Mouse (Mus musculus) MEL (cell line): ENCODE measurements around the gene Fam192a. TPM values are rescaled to one million over a fixed set of nuclear protein-coding genes. Genes with fewer than 3 reads are reported as not detected.

Experiments used
- DNase-seq: peaks from one replicate; pipeline ENCODE4 v3.0.0; 2011; ENCODE audit warnings: low read depth, low spot score
- H3K27ac ChIP-seq: 2 replicates; pipeline ENCODE4 v1.5.1; 2012; ENCODE audit warnings: low read depth, mild to moderate bottlenecking, control low read depth, low read length, moderate library complexity; ENCODE audit not compliant: control insufficient read depth
- H3K27me3 ChIP-seq, 2 experiments: fragments of 150-350 bp in 1 of 2; sonication (generic) in 1 of 2; 2 replicates each; pipeline ENCODE4 v1.6.1; 2012; ENCODE audit warnings: low read length in 2 of 2, mild to moderate bottlenecking in 2 of 2, improper control_type of control experiment in 1 of 2, moderate library complexity in 1 of 2; ENCODE audit not compliant: insufficient read depth in 2 of 2, control insufficient read depth in 1 of 2
- H3K36me3 ChIP-seq, 2 experiments: 2 replicates each; pipeline ENCODE4 v1.6.1; 2012 to 2014; ENCODE audit warnings: low read length in 2 of 2, improper control_type of control experiment in 1 of 2, inconsistent platforms in 1 of 2, mild to moderate bottlenecking in 1 of 2; ENCODE audit not compliant: insufficient read depth in 2 of 2, control insufficient read depth in 1 of 2
- H3K4me1 ChIP-seq, 2 experiments: fragments of 150-350 bp in 1 of 2; sonication (generic) in 1 of 2; 2 replicates each; pipeline ENCODE4 v1.6.1; 2012; ENCODE audit warnings: low read length in 2 of 2, improper control_type of control experiment in 1 of 2, mild to moderate bottlenecking in 1 of 2; ENCODE audit not compliant: insufficient read depth in 2 of 2, control insufficient read depth in 1 of 2
- H3K4me3 ChIP-seq, 2 experiments: fragments of 150-350 bp in 1 of 2; sonication (generic) in 1 of 2; 2 replicates each; pipeline ENCODE4 v1.5.1; 2012; ENCODE audit warnings: low read depth in 2 of 2, low read length in 2 of 2, mild to moderate bottlenecking in 2 of 2, moderate library complexity in 2 of 2, control low read depth in 1 of 2, improper control_type of control experiment in 1 of 2; ENCODE audit not compliant: control insufficient read depth in 1 of 2, insufficient read depth in 1 of 2
- H3K79me2 ChIP-seq: 2 replicates; pipeline ENCODE4 v1.6.1; 2012; ENCODE audit warnings: mild to moderate bottlenecking, low read length, moderate library complexity; ENCODE audit not compliant: control insufficient read depth, poor library complexity, insufficient read depth
- H3K9ac ChIP-seq: 2 replicates; pipeline ENCODE4 v1.6.1; 2012; ENCODE audit warnings: low read depth, mild to moderate bottlenecking, control low read depth, low read length, moderate library complexity; ENCODE audit not compliant: control insufficient read depth, poor library complexity, severe bottlenecking
- H3K9me3 ChIP-seq: fragments of 150-350 bp; sonication (generic); replicated peaks from 2 replicates; pipeline ENCODE4 v1.6.1; 2012; ENCODE audit warnings: mild to moderate bottlenecking, low read length, improper control_type of control experiment, moderate library complexity; ENCODE audit not compliant: insufficient read depth
- BHLHE40 ChIP-seq: IDR thresholded peaks from 2 replicates; pipeline ENCODE4 v1.6.1; 2012; ENCODE audit warnings: low read depth, mild to moderate bottlenecking, inconsistent platforms, low read length, improper control_type of control experiment, borderline replicate concordance
- CTCF ChIP-seq, 3 experiments: IDR thresholded peaks in 2 of 3; conservative IDR thresholded peaks in 1 of 3; 2 replicates each; pipeline ENCODE4 v1.5.1; 2011 to 2012; ENCODE audit warnings: low read length in 3 of 3, low read depth in 2 of 3, mild to moderate bottlenecking in 2 of 3, improper control_type of control experiment in 1 of 3, inconsistent platforms in 1 of 3, mixed read lengths in 1 of 3, moderate library complexity in 1 of 3; ENCODE audit not compliant: control insufficient read depth in 1 of 3, insufficient read depth in 1 of 3, poor library complexity in 1 of 3, severe bottlenecking in 1 of 3
- E2F4 ChIP-seq: IDR thresholded peaks from 2 replicates; pipeline ENCODE4 v1.6.1; 2011; ENCODE audit warnings: low read depth, low read length, improper control_type of control experiment, borderline replicate concordance
- ELF1 ChIP-seq: IDR thresholded peaks from 2 replicates; pipeline ENCODE4 v1.6.1; 2014; ENCODE audit warnings: low read depth, mild to moderate bottlenecking, inconsistent platforms, low read length, improper control_type of control experiment, moderate library complexity
- EP300 ChIP-seq, 2 experiments: IDR thresholded peaks; 2 replicates each; pipeline ENCODE4 v1.6.1; 2011; ENCODE audit warnings: improper control_type of control experiment in 2 of 2, low read length in 2 of 2, low read depth in 1 of 2, mild to moderate bottlenecking in 1 of 2
- ETS1 ChIP-seq: IDR thresholded peaks from 2 replicates; pipeline ENCODE4 v1.6.1; 2012; ENCODE audit warnings: low read depth, mild to moderate bottlenecking, inconsistent platforms, low read length, improper control_type of control experiment, moderate library complexity
- JUND ChIP-seq: IDR thresholded peaks from 2 replicates; pipeline ENCODE4 v1.6.1; 2011; ENCODE audit warnings: low read depth, mild to moderate bottlenecking, improper control_type of control experiment, low read length
- KAT2A ChIP-seq: conservative IDR thresholded peaks from 2 replicates; pipeline ENCODE4 v1.6.1; 2012; ENCODE audit warnings: low read depth, low read length, improper control_type of control experiment, inconsistent platforms
- MAFK ChIP-seq: IDR thresholded peaks from 2 replicates; pipeline ENCODE4 v1.6.1; 2011; ENCODE audit warnings: low read depth, mild to moderate bottlenecking, low read length, improper control_type of control experiment, borderline replicate concordance
- MAX ChIP-seq: IDR thresholded peaks from 2 replicates; pipeline ENCODE4 v1.6.1; 2011; ENCODE audit warnings: low read length, improper control_type of control experiment
- MXI1 ChIP-seq: IDR thresholded peaks from 2 replicates; pipeline ENCODE4 v1.6.1; 2011; ENCODE audit warnings: mild to moderate bottlenecking, low read depth, low read length, improper control_type of control experiment
- MYC ChIP-seq: IDR thresholded peaks from 2 replicates; pipeline ENCODE4 v1.6.1; 2011; ENCODE audit warnings: low read depth, mild to moderate bottlenecking, low read length, improper control_type of control experiment, moderate library complexity
- POLR2A ChIP-seq, 2 experiments: IDR thresholded peaks; 2 replicates each; pipeline ENCODE4 v1.6.1; 2011 to 2012; ENCODE audit warnings: low read length in 2 of 2, mild to moderate bottlenecking in 2 of 2, control low read depth in 1 of 2, improper control_type of control experiment in 1 of 2, low read depth in 1 of 2, moderate library complexity in 1 of 2; ENCODE audit not compliant: control insufficient read depth in 1 of 2, insufficient read depth in 1 of 2, poor library complexity in 1 of 2
- RCOR1 ChIP-seq: IDR thresholded peaks from 2 replicates; pipeline ENCODE4 v1.6.1; 2012; ENCODE audit warnings: low read depth, mild to moderate bottlenecking, inconsistent platforms, low read length, improper control_type of control experiment
- SIN3A ChIP-seq: IDR thresholded peaks from 2 replicates; pipeline ENCODE4 v1.6.1; 2012; ENCODE audit warnings: low read length, improper control_type of control experiment, inconsistent platforms
- TBP ChIP-seq: IDR thresholded peaks from 2 replicates; pipeline ENCODE4 v1.8.0; 2011; ENCODE audit warnings: low read depth, low read length, improper control_type of control experiment
- TCF12 ChIP-seq: IDR thresholded peaks from 2 replicates; pipeline ENCODE4 v1.6.1; 2014; ENCODE audit warnings: low read depth, mild to moderate bottlenecking, inconsistent platforms, low read length, improper control_type of control experiment, moderate library complexity
- polyA plus RNA-seq, 2 experiments: library from polyadenylated mRNA; stranded (reverse) in 1 of 2; unstranded in 1 of 2; fragments of >175 nt in 1 of 2; fragments of >200 nt in 1 of 2; gene quantifications; 2 replicates each; pipeline versions ENCODE4 v1.2.1 to v1.2.4; 2012; ENCODE audit warnings: low replicate concordance in 2 of 2, low read depth in 1 of 2; ENCODE audit not compliant: insufficient read length in 2 of 2, insufficient read depth in 1 of 2, missing spikeins in 1 of 2
- total RNA-seq: library from RNA; depleted of rRNA; stranded (reverse); fragments of 300-350 nt; gene quantifications from 2 replicates; pipeline ENCODE4 v1.2.3, GENCODE M21; 2012

Fam192a gene
- total and polyA plus RNA-seq, 3 experiments = 46.3 to 88.1 TPM; not detected in 1

GRCm38 (mm10) chr8:94581820-94582483 is 19.8 kb downstream of the Fam192a start:
- Histone ChIP-seq H3K36me3 (peaks cover 7 to 26% of the 10 kb centered on the region in 2 experiments; a peak in 3 of 4 replicates), H3K79me2 (no peaks in the 10 kb centered on the region), H3K4me1 (peaks cover 0 to 3% of the 10 kb centered on the region in 2 experiments; a peak in 1 of 4 replicates), H3K27me3 (no peaks in the 10 kb centered on the region), H3K27ac (no peak overlapping the region), H3K9ac (no peak overlapping the region), H3K4me3 (no peak overlapping the region), H3K9me3 (no peaks in the 10 kb centered on the region)
- 0 out of 2 replicates have a peak, but pooled peaks have one; percentile 31 for TF ChIP-seq MAX
- 0 out of 2 replicates have a peak, but pooled peaks have one; percentile 28 for TF ChIP-seq MXI1
- peak in 1 of 2 experiments; percentile 46; a peak in 2 of 4 replicates for TF ChIP-seq EP300 (IDR thresholded peaks at IDR 0.05; ENCODE audit: low read depth in 1 of 2, low read length in 2 of 2)
- TF ChIP-seq MAFK = no peak
- TF ChIP-seq CTCF (IDR thresholded peaks at IDR 0.05 in 2 of 3, conservative IDR thresholded peaks at IDR 0.05 in 1 of 3; ENCODE audit: control insufficient read depth in 1 of 3, insufficient read depth in 1 of 3, low read depth in 2 of 3, low read length in 3 of 3, poor library complexity in 1 of 3, severe bottlenecking in 1 of 3) = no peak
- TF ChIP-seq BHLHE40 = no peak
- TF ChIP-seq ETS1 = 0 out of 2 replicates have a peak, but pooled peaks have one; percentile 17
- TF ChIP-seq RCOR1 = 0 out of 2 replicates have a peak, but pooled peaks have one; percentile 10
- peak; percentile 58; the same call in 1 of the 2 replicates for TF ChIP-seq SIN3A
- 0 out of 2 replicates have a peak, but pooled peaks have one; percentile 65 for TF ChIP-seq MYC
- DNase-seq = peak; percentile 40

GRCm38 (mm10) chr8:94575148-94575547 is 26.6 kb downstream of the Fam192a start:
- no peaks in the 10 kb centered on the region for H3K9me3 ChIP-seq
- H3K4me1 ChIP-seq = no peaks in the 10 kb centered on the region
- no peak overlapping the region for H3K27ac ChIP-seq
- H3K27me3 ChIP-seq = no peaks in the 10 kb centered on the region
- no peak for DNase-seq
- no peaks in the 10 kb centered on the region for H3K79me2 ChIP-seq
- no peak overlapping the region for H3K9ac ChIP-seq
- peaks cover 0 to 8% of the 10 kb centered on the region in 2 experiments; a peak in 2 of 4 replicates for H3K36me3 ChIP-seq
- TF ChIP-seq EP300 (IDR thresholded peaks at IDR 0.05; ENCODE audit: low read depth in 1 of 2, low read length in 2 of 2) (no peak), KAT2A (no peak), TCF12 (no peak), CTCF (IDR thresholded peaks at IDR 0.05 in 2 of 3, conservative IDR thresholded peaks at IDR 0.05 in 1 of 3; ENCODE audit: control insufficient read depth in 1 of 3, insufficient read depth in 1 of 3, low read depth in 2 of 3, low read length in 3 of 3, poor library complexity in 1 of 3, severe bottlenecking in 1 of 3) (no peak), TBP (no peak), POLR2A (IDR thresholded peaks at IDR 0.05; ENCODE audit: control insufficient read depth in 1 of 2, insufficient read depth in 1 of 2, low read depth in 1 of 2, low read length in 2 of 2, poor library complexity in 1 of 2) (no peak), ELF1 (no peak), JUND (no peak), E2F4 (no peak)
- no peak overlapping the region for H3K4me3 ChIP-seq
